Mouse (Mus musculus) forebrain, embryonic 15.5 days (tissue): Measurements from ENCODE around the gene Gm21972. TPM values are rescaled to one million over a fixed set of nuclear protein-coding genes. Genes with fewer than 3 reads are reported as not detected.

Experiments
- ATAC-seq: fragments of 200-750 bp; cut with Nextera tagmentation; replicated peaks from 2 replicates; pipeline ENCODE4 v1.8.0; 2017; ENCODE audit warnings: mild to moderate bottlenecking, moderate TSS enrichment, moderate library complexity
- H3K27ac ChIP-seq: fragments of 300-500 bp; sonication (generic); replicated peaks from 2 replicates; pipeline ENCODE4 v1.5.1; 2015; ENCODE audit warnings: mild to moderate bottlenecking, inconsistent platforms
- H3K27me3 ChIP-seq: fragments of 300-500 bp; sonication (generic); 2 replicates; pipeline ENCODE4 v1.6.1; 2015; ENCODE audit warnings: inconsistent platforms
- H3K36me3 ChIP-seq: fragments of 300-500 bp; sonication (generic); 2 replicates; pipeline ENCODE4 v1.6.1; 2015; ENCODE audit warnings: mild to moderate bottlenecking, inconsistent platforms
- H3K4me1 ChIP-seq: fragments of 300-500 bp; sonication (generic); 2 replicates; pipeline ENCODE4 v1.6.1; 2015; ENCODE audit warnings: inconsistent platforms
- H3K4me2 ChIP-seq: fragments of 300-500 bp; sonication (generic); replicated peaks from 2 replicates; pipeline ENCODE4 v1.6.1; 2015; ENCODE audit warnings: mild to moderate bottlenecking, inconsistent platforms
- H3K4me3 ChIP-seq: fragments of 300-500 bp; sonication (generic); 2 replicates; pipeline ENCODE4 v1.5.1; 2015; ENCODE audit warnings: mild to moderate bottlenecking, inconsistent platforms
- H3K9ac ChIP-seq: fragments of 300-500 bp; sonication (generic); replicated peaks from 2 replicates; pipeline ENCODE4 v1.6.1; 2015; ENCODE audit warnings: mild to moderate bottlenecking, inconsistent platforms
- H3K9me3 ChIP-seq: fragments of 300-500 bp; sonication (generic); 2 replicates; pipeline ENCODE4 v1.6.1; 2016; ENCODE audit warnings: inconsistent platforms
- WGBS: fragments of 180-500 bp; shearing (Covaris S2); methylation state at CpG from one replicate; pipeline ENCODE4 v1.1.7; 2015; ENCODE audit warnings: mixed read lengths; 5-methylcytosine and 5-hydroxymethylcytosine counted together
- polyA plus RNA-seq: library from polyadenylated mRNA; unstranded; fragments of >200 nt; fragmentation: Nextera tagmentation; extraction: Ambion mirVana; gene quantifications from 2 replicates; pipeline ENCODE4 v1.2.1, GENCODE M21; 2015

The Gm21972 gene
- polyA plus RNA-seq, 1 experiment from 2014 or later: 0.32 TPM

- Histone ChIP-seq H3K9me3 (no peaks in the 10 kb centered on the region), H3K27ac (no peak overlapping the region), H3K27me3 (no peaks in the 10 kb centered on the region), H3K4me2 (no peak overlapping the region), H3K9ac (no peak overlapping the region), H3K4me1 (no peaks in the 10 kb centered on the region), H3K36me3 (no peaks in the 10 kb centered on the region), H3K4me3 (no peak overlapping the region)
- no peak for ATAC-seq
- 81% methylated on average over 5 of the region's 5 CpGs for WGBS
Measured at GRCm38 (mm10) chr1:86147557-86147956, 14.1 kb downstream of the Gm21972 start.

GRCm38 (mm10) chr1:86148161-86148560, 14.7 kb downstream of the Gm21972 start:
- no peak overlapping the region for H3K9ac ChIP-seq
- WGBS: 86% methylated on average over 9 of the region's 9 CpGs
- no peak for ATAC-seq

GRCm38 (mm10) chr1:86150929-86151328, 17.5 kb downstream of the Gm21972 start:
- Histone ChIP-seq H3K27me3 (no peaks in the 10 kb centered on the region), H3K4me1 (peaks cover 12% of the 10 kb centered on the region), H3K9me3 (no peaks in the 10 kb centered on the region), H3K4me3 (no peak overlapping the region), H3K36me3 (no peaks in the 10 kb centered on the region), H3K9ac (no peak overlapping the region), H3K4me2 (no peak overlapping the region), H3K27ac (no peak overlapping the region)
- WGBS: 79% methylated on average over 6 of the region's 6 CpGs
- ATAC-seq: no peak

More at GRCm38 (mm10) chr1:86148161-86148560, 14.7 kb downstream of the Gm21972 start:
- Histone ChIP-seq H3K4me3 (no peak overlapping the region), H3K27ac (no peak overlapping the region), H3K27me3 (no peaks in the 10 kb centered on the region), H3K4me2 (no peak overlapping the region), H3K4me1 (no peaks in the 10 kb centered on the region), H3K9me3 (no peaks in the 10 kb centered on the region), H3K36me3 (no peaks in the 10 kb centered on the region)

- Histone ChIP-seq H3K27ac (no peak overlapping the region), H3K4me1 (peaks cover 12% of the 10 kb centered on the region), H3K27me3 (no peaks in the 10 kb centered on the region), H3K4me3 (no peak overlapping the region), H3K9ac (no peak overlapping the region), H3K9me3 (no peaks in the 10 kb centered on the region), H3K4me2 (no peak overlapping the region), H3K36me3 (no peaks in the 10 kb centered on the region)
- no peak for ATAC-seq
- 91% methylated on average over 7 of the region's 7 CpGs for WGBS
Measured at GRCm38 (mm10) chr1:86151376-86151775, 17.9 kb downstream of the Gm21972 start.

- no peak overlapping the region for H3K27ac ChIP-seq
- H3K9ac ChIP-seq: no peak overlapping the region
- no peak overlapping the region for H3K4me3 ChIP-seq
- WGBS: 94% methylated on average over 1 of the region's 1 CpGs
- H3K36me3 ChIP-seq: 0 out of 2 replicates have a peak, but pooled peaks cover 2% of the 10 kb centered on the region
- H3K4me2 ChIP-seq: no peak overlapping the region
- H3K4me1 ChIP-seq: peaks cover 12% of the 10 kb centered on the region
- no peaks in the 10 kb centered on the region for H3K9me3 ChIP-seq
- H3K27me3 ChIP-seq: no peaks in the 10 kb centered on the region
- ATAC-seq: no peak
Measured at GRCm38 (mm10) chr1:86152618-86153017, 19.2 kb downstream of the Gm21972 start.

- 4% methylated on average over 40 of the region's 40 CpGs for WGBS
- Histone ChIP-seq H3K27me3 (no peaks in the 10 kb centered on the region), H3K4me1 (peaks cover 12% of the 10 kb centered on the region), H3K27ac (peak within 1 kb of the TSS; percentile 85), H3K9me3 (no peaks in the 10 kb centered on the region), H3K4me2 (peak within 1 kb of the TSS; percentile 68), H3K36me3 (peaks cover 7% of the 10 kb centered on the region; the same call in 1 of the 2 replicates), H3K4me3 (peak within 1 kb of the TSS; percentile 68), H3K9ac (peak within 1 kb of the TSS; percentile 70)
- peak; percentile 100 for ATAC-seq
Measured at GRCm38 (mm10) chr1:86154133-86154823, 20.8 kb downstream of the Gm21972 start, which contains the start of gene Armc9. TSS of gene Armc9 (plus strand) at chr1:86154780.

- ATAC-seq: no peak
- Histone ChIP-seq H3K4me3 (peak overlapping the region; percentile 68), H3K27ac (peak overlapping the region; percentile 44; the same call in 1 of the 2 replicates), H3K9ac (peak overlapping the region; percentile 70), H3K27me3 (no peaks in the 10 kb centered on the region), H3K4me1 (peaks cover 12% of the 10 kb centered on the region), H3K36me3 (peaks cover 7% of the 10 kb centered on the region; the same call in 1 of the 2 replicates), H3K9me3 (no peaks in the 10 kb centered on the region), H3K4me2 (peak overlapping the region; percentile 68)
- 0% methylated on average over 17 of the region's 18 CpGs for WGBS
Measured at GRCm38 (mm10) chr1:86154824-86155164, 21.4 kb downstream of the Gm21972 start.

- H3K9ac ChIP-seq: no peak overlapping the region
Measured at GRCm38 (mm10) chr1:86156075-86156474, 22.6 kb downstream of the Gm21972 start.

GRCm38 (mm10) chr1:86156595-86156994, 23.2 kb downstream of the Gm21972 start:
- no peak overlapping the region for H3K4me2 ChIP-seq
- 90% methylated on average over 6 of the region's 6 CpGs for WGBS
- no peak overlapping the region for H3K9ac ChIP-seq
- no peaks in the 10 kb centered on the region for H3K27me3 ChIP-seq
- ATAC-seq: no peak
- no peak overlapping the region for H3K4me3 ChIP-seq
- peaks cover 22% of the 10 kb centered on the region for H3K36me3 ChIP-seq
- H3K9me3 ChIP-seq: no peaks in the 10 kb centered on the region
- H3K27ac ChIP-seq: no peak overlapping the region
- peaks cover 12% of the 10 kb centered on the region for H3K4me1 ChIP-seq

More at GRCm38 (mm10) chr1:86156075-86156474, 22.6 kb downstream of the Gm21972 start:
- Histone ChIP-seq H3K27ac (no peak overlapping the region), H3K4me1 (peaks cover 12% of the 10 kb centered on the region), H3K9me3 (no peaks in the 10 kb centered on the region), H3K4me2 (no peak overlapping the region), H3K36me3 (peaks cover 17% of the 10 kb centered on the region), H3K4me3 (no peak overlapping the region), H3K27me3 (no peaks in the 10 kb centered on the region)
- ATAC-seq: no peak
- WGBS: 85% methylated on average over 3 of the region's 3 CpGs

- Histone ChIP-seq H3K36me3 (peaks cover 49% of the 10 kb centered on the region), H3K27ac (no peak overlapping the region), H3K9me3 (no peaks in the 10 kb centered on the region), H3K4me3 (no peak overlapping the region), H3K9ac (no peak overlapping the region), H3K4me1 (peaks cover 6% of the 10 kb centered on the region), H3K27me3 (no peaks in the 10 kb centered on the region), H3K4me2 (no peak overlapping the region)
- WGBS: 93% methylated on average over 6 of the region's 6 CpGs
- ATAC-seq: no peak
Measured at GRCm38 (mm10) chr1:86160059-86160458, 26.6 kb downstream of the Gm21972 start.

GRCm38 (mm10) chr1:86160479-86160878, 27.0 kb downstream of the Gm21972 start:
- no peak for ATAC-seq
- peaks cover 53% of the 10 kb centered on the region for H3K36me3 ChIP-seq
- WGBS: 94% methylated on average over 5 of the region's 5 CpGs

GRCm38 (mm10) chr1:86161061-86161460, 27.6 kb downstream of the Gm21972 start:
- Histone ChIP-seq H3K4me3 (no peak overlapping the region), H3K27ac (no peak overlapping the region), H3K27me3 (no peaks in the 10 kb centered on the region), H3K4me2 (no peak overlapping the region), H3K4me1 (no peaks in the 10 kb centered on the region), H3K9me3 (no peaks in the 10 kb centered on the region), H3K36me3 (peaks cover 53% of the 10 kb centered on the region), H3K9ac (no peak overlapping the region)
- WGBS: 95% methylated on average over 5 of the region's 5 CpGs
- no peak for ATAC-seq

More at GRCm38 (mm10) chr1:86160479-86160878, 27.0 kb downstream of the Gm21972 start:
- H3K4me3 ChIP-seq: no peak overlapping the region
- H3K4me2 ChIP-seq: no peak overlapping the region
- H3K9ac ChIP-seq: no peak overlapping the region
- peaks cover 2% of the 10 kb centered on the region for H3K4me1 ChIP-seq
- H3K27ac ChIP-seq: no peak overlapping the region
- H3K27me3 ChIP-seq: no peaks in the 10 kb centered on the region
- H3K9me3 ChIP-seq: no peaks in the 10 kb centered on the region

GRCm38 (mm10) chr1:86174602-86175001, 41.2 kb downstream of the Gm21972 start:
- H3K36me3 ChIP-seq: peaks cover 55% of the 10 kb centered on the region
- 96% methylated on average over 5 of the region's 5 CpGs for WGBS

More at GRCm38 (mm10) chr1:86174602-86175001, 41.2 kb downstream of the Gm21972 start:
- no peaks in the 10 kb centered on the region for H3K27me3 ChIP-seq
- ATAC-seq: no peak
- H3K4me3 ChIP-seq: no peak overlapping the region
- no peak overlapping the region for H3K4me2 ChIP-seq
- H3K9me3 ChIP-seq: no peaks in the 10 kb centered on the region
- H3K4me1 ChIP-seq: no peaks in the 10 kb centered on the region
- no peak overlapping the region for H3K27ac ChIP-seq
- H3K9ac ChIP-seq: no peak overlapping the region
